Mouse (Mus musculus) layer of hippocampus, adult 9-11 months (tissue): ENCODE results near the gene Tspan18.
A peak's percentile ranks its signal among the peaks of the same experiment; 100 is the strongest.

Experiments used
- DNase-seq: peaks from one replicate; pipeline ENCODE4 v3.0.0; 2022

The Tspan18 gene

DNA sequence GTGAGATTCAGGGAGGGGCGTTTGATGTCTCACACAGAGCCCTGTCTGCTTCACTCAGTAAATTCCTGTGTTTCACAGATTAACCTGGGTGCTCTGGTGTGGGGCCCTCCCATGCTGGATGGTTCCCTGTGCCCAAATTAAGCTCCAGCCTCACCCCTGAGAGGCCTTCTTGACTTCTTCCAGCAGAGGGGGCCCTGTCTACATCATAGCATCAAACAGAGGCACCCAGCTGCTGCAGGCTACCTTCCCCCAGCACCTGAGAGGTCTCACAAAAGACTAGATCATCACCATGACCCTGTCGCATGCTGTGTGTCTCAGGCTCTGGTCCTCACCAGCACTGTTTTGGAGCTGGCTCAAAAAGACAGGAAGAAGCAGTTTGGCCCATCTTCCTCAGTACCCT is 121.9 kb downstream of the Tspan18 start:
- DNase-seq = no peak

DNA sequence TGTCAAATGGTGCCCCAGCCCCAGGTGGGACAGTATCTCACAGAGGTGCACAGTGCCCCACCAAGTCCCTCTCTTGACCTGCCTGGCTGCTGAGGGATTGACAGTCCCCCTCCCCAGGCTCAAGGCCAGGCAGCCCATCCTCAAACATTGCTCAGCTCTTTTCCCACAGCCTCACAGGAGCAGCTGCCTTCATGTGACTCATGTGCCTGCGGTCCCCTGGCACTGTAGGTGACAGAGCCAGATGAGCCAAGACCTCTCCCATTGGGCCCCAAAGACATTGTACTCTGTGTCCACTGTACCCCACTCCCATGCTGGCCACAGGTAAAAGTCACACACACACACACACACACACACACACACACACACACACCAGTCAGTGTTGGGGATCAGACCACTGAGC is 128.2 kb downstream of the Tspan18 start:
- no peak for DNase-seq

DNA sequence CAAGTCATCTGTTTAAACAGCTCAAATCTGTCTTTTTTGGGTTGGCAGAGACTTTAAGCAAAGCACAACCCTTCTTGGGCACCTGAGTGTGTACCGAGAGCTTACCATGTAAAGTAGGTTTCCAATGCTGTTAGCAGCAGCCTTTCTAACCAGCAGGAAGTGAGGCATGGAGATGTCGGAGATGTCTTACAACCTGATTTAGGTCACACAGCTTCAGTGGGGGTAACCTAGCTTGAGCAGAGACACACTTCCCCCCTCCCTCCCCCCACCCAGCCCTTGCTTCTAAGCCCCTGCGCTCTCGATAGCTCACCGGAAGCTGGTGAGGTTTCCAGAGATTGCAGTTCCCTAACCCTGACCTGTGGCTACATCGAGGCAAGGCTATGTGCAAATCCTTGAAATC is 129.7 kb downstream of the Tspan18 start:
- no peak for DNase-seq

DNA sequence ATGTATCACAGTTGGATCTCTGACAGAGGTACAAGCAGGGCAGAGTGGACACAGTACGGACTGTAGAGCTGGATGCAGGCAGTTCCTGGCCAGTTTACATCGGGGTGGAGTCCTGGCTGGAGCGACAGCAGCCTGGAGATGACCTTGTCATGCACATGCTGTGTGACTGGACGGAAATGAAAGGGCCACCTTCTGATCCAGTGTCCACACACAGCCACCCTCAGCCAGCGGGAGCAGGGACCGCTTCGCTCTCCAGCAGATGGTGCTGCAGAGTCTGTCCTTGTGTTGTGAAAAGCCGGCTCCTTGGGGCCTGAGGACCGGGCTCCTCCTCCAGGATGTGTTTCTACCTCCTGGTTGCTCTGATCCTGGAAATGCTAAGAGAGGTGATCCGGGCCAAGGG is 130.6 kb downstream of the Tspan18 start:
- DNase-seq = peak; percentile 46

DNA sequence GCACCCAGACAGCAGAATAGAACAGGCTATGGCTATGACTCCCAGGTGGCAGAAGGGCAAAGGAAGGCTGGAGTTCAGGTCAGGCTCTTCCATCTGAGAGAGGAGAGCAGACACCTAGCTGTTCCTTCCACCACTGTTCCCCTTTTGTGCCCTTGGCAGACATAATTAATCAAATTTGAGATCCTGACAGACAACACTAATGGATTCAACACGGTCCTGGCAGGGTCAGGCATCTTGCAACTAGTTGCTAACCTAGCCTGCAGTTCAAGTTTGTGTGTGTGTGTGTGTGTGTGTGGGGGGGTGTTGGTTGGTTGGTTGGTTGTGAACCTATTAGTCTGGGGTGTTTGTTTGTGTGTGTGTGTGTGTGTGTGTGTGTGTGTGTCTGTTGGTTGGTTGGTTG is 131.5 kb downstream of the Tspan18 start:
- no peak for DNase-seq

DNA sequence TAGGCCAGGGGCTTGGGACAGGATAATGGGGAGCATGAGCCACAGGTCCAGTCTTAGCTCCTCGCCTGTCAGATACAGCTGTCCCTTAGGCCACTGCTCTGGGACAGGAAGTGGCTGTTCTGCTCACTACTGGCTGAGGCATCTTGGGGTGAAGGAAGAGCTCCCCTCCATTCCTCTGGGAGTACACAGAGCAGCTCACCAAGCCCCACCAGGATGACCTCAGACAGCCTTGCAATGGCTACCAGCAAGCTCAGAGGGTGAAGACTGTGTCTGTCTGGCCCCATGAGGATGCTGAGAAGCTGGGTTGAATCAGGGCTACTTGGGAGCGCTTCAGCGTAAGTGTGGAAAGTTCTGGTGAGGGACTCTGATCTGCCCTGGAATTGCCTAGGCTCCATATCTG is 132.3 kb downstream of the Tspan18 start:
- no peak for DNase-seq

DNA sequence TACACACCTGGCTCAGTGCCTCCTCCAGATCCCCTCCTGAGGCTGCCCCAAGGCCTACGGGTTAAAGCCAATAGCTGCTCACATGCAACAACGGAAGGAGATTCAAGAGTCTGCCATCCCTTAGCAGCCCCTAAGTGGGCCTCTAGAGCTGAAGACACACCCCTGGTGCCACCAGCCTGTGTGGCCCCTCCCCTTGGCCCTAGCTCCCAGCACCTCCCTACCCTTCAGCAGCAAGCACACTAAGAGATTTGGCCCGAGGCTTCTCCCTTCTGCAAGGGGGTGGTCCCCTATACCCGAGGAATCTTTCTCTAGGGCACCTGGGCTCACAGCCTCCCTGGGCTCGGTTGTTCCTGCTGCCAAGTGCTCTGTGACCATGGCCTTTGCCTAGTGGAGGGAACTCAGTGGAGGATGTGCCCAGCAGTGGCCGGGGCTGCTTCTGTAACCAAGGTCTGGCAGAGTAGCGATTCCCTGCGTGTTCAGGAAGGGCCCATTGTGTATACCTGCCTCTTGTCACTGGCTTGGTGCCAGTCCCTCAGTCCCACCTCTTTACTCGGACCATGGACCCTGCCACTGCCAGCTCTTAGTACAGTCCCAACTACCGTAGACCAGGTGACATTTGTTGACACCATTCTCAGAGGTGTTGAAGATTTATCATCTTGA is 133.5 kb downstream of the Tspan18 start:
- no peak for DNase-seq

DNA sequence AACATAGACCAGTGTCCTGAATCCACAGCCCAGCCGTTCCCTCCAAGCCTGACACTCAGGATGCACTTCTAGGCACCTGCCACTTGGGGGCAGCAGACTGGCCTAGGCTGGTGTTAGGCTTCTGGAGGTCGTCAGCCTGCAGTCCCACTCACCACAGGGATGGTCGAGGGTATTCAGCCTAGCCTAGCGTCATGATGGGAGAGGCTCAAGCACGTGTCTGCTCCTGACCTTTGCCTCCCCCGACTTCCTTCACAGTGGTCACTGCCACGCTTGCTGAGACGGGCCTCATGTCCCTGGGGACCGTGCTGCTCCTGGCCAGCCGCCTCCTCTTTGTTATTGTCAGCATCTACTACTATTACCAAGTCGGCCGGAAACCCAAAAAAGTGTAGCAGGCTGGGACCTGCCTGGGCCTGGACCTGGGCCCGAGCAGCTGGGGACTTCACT is 134.8 kb downstream of the Tspan18 start:
- no peak for DNase-seq

DNA sequence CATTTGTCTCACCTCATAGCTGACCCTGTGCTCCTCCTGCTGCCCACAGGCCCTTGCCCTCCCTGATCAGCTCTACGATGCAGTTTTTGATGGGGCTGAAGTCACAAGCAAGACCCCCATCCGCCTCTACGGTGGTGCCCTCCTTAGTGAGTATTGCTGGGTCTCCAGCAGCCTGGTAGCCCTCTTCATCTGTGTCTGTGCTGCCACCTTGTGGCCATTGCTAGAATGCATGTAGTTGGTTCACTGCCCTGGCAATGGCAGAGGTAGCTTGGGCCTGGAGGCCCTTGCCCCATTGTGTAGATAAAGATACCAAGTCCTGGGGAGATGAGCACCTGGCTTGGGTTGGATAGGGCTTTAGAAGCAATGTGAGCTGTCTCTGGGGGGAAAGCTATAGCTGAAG is 135.5 kb downstream of the Tspan18 start:
- DNase-seq = peak; percentile 83

DNA sequence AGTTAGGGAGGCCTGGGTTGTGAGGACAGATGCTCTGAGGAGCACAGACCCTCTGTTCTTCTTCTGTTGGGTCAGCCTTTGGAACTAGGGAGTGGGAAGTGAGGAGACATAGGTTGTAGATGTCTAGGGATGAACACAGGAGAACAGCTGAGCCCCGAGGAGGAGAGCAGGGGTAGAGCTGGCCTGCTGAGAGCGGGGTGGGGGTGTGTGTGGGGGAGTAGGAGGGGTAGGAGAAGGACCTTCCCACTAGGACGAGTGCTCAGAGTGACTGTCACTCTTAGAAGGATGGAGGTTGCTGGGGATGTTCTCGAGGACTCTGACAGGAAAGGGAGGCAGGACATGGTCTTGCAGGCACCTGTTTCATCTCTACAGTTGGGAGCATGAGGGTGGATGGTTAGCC is 140.5 kb downstream of the Tspan18 start:
- no peak for DNase-seq

DNA sequence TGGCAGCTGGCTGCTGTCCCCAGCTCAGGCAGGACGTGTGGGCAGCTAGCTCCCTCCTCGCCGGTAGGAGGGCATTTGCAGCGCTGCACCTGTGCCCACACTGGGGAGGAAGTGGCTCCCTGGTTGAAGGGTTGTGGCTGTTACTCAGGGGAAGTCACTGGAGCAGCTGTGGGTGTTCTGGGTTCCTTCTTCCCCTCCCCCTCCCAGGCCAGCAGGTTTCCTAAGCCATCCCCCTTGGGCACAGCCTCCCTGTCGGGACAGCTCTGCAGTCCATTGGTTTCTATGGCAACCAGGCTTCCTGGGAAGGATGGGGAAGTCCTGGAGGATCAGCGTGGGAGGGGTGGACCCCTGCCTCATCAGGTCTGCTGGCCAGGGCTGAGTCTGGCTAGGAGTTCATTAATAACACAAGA is 141.6 kb downstream of the Tspan18 start:
- DNase-seq = no peak

DNA sequence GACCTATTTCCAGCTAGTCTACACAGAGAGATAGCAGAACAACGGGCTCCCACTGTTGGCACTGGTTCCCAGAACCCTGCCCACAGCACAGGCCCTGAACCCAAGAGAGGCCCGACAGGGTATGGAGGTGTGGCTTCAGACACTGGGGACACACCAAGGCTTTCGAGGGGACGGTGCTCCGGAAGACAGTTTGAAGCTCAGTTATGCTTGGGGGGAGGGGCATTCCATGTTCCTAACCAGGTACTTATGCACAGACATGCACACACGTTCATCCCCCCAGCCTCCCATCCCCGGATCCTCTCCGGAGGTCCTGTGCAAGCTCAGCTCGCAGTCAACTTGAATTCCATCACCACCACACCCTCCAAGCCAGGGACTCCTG is 142.1 kb downstream of the Tspan18 start:
- DNase-seq = no peak

DNA sequence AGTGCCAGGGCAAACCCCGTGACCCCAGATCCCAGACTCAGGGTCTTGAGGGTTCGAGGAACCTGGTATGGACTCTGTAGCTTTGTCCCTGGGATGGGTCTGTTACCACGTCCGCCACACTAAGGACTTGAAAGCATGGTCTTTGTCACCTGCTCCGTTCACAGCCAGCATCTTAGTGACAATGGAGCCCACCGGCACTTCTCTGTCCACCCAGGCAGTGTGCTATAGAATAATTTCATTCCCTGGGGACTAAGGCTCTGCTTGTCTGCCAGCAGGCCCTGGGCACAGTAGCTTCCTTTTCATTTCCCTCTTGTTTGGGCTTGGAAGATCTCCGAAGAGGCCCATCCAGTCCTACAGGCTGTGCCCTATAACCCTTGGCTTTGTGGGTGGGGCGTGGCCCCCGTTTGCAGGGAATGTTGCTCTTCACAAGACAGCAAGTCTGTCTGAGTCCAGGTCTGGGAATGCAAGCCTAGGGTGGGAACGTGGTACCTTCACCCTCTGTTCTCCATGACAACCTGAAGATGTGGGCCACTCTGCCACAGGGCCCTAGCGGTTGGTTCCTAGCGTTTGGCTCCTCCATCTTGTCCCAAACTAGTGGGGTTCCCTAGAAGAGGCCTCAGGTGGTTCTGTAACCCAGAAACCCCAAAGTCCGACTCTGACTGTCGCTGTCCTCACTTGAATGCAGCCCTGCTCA is 142.7 kb downstream of the Tspan18 start:
- DNase-seq = no peak

DNA sequence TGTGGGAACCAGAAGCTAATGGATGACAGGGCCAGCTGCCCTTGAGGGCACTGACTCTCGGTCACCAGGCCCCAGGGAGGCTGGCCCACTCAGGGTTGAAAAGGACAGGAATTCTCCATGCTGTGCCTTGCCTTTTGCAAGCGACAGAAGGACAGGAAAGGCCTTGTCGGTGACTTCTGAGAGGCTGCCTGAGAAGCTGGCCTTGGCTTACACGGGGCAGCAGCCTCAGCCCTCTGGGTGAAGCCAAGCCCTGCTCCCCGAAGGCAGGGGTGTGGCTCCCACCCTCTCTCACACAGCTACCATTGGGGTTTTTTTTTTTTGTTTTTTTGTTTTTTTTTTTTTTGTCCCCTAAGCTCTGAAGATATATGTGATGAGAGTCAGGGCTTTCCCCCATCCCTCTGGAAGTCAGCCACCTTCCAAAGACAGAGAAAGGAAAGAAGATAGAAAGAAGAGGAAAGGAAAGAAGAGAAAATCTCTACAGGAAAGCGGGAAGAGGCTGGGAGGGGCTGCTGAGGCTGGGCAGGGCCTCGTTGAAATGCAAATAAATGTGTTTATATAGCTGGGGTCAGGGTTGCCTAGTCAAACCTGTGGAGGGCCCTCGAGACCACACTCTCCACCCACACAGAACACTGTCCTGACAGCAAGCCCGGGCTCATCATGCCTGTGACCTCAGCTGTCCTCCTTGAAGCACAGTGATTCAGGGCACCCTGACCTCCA is 143.4 kb downstream of the Tspan18 start:
- no peak for DNase-seq

DNA sequence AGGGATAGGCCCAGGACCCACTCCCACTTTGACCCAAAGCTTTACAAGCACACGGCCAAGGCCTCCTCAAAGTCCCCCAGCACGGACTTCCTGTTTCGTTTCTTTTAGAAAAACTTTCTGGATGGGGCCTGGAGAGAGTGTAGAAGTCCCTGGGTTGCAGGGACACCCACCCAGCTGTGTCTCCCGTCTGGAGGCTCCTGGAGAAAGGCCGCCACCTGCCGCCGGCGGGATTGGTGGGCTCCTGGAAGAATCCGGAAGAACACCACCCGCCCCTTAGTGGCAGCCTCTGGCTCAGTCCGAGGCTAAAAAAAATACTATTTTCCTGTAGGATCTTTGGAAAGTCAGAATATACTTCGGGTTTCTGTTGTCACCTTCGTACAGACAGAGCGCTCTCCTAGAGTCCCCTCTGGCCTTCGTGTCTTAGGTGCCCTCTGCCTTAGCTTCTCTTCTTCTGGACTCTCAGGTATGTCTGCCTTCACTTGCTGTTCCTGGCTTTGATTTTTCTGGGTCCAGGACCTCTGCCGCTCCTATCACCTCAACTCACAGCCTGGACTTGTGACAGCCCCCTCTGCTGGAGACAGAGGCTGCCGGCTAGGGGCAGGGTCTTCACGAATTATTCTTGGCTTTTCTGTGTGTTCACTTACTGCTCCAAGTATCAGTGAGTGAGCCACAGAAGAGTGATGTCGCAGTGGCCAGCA is 145.4 kb downstream of the Tspan18 start:
- DNase-seq = no peak

DNA sequence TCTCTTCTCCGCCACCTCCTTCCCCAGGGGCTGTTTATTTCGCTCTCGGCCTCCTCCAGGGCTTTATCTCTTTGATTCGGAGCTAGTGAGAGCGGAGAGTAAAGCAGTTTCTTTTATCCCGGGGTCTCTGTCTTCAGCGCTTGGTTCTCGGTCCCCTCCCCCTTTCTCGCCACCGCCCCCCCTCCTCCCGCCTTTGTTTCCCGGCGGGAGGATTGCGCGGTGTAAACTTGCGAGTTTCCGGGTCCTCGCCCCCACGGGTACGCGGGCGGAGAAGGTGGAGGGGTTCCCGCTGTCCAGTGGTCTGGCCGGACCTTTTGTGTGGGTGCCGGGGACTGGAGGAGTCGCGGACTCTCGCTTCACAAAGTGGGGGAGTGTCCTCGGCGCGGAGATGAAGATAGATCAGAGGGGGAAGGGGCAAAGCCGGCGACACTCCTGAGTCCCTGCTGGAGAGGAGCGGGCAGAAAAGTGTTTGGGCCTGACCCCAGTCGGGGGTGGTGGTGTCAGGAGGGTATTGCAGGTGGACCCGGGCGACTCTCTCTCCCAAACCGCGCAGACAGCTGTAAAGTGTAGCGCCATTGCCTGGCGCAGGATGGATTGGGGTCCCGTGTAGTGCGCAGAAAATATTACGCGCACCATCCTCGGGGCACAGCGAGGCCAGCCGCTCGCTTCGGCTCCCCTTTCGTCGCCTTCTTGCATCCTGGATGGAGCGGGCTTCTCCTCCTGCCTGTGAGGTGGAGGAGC is 146.1 kb downstream of the Tspan18 start:
- no peak for DNase-seq

DNA sequence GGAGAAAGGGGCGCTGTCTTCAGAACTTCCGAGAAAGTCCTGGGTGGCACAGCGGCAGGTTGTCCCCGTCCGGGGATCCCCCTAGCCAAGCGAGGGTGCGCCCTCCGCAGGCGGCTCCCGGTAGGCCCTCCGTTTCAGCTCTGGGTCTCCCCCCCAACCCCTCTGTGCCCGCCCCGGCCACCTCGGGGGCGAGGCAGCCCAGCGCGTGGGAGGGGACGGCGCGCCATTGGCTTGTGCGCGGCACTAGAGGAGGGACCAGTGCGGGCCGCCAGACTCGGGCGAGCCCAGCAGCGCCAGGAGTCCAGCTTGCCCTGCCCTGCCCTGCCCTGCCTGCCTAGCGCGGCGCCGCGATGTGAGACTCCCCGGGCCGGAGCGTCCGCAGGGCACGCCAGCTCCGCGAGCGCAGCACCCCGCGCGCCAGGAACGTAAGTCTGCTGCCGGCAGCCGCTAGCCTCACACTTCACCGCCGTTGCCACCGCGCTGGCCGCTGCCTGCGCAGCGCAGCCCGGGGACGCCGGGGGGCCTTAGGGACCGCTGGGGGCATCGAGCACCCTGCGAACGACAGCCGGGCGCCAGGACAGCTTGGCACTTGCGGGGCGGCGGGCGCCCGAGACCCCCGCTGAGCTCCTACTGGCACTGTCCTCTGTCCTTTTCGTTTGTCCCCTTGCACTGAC is 146.8 kb downstream of the Tspan18 start, which contains the start of gene Trp53i11:
Trp53i11 (plus strand) TSS at position 226 of the 674 bp plus-strand sequence.
- DNase-seq = peak; percentile 64

DNA sequence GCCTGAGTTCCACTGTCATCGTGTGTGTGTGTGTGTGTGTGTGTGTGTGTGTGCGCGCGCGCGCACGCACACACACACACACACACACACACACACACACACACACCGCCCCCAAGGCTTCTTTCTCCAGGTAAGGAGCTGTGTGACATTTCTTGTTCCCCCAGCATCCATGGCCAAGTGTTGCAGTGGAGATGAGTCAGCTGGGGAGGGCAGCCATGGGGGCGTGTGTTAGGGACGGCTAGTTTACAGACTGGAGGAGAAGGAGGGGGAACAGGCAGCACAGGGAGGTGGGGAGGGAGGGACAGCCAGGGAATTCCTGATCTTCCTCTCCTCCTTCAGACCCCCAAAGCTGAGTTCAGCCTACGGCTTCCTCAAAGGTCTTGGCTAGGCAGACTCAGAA is 151.4 kb downstream of the Tspan18 start:
- DNase-seq = no peak

DNA sequence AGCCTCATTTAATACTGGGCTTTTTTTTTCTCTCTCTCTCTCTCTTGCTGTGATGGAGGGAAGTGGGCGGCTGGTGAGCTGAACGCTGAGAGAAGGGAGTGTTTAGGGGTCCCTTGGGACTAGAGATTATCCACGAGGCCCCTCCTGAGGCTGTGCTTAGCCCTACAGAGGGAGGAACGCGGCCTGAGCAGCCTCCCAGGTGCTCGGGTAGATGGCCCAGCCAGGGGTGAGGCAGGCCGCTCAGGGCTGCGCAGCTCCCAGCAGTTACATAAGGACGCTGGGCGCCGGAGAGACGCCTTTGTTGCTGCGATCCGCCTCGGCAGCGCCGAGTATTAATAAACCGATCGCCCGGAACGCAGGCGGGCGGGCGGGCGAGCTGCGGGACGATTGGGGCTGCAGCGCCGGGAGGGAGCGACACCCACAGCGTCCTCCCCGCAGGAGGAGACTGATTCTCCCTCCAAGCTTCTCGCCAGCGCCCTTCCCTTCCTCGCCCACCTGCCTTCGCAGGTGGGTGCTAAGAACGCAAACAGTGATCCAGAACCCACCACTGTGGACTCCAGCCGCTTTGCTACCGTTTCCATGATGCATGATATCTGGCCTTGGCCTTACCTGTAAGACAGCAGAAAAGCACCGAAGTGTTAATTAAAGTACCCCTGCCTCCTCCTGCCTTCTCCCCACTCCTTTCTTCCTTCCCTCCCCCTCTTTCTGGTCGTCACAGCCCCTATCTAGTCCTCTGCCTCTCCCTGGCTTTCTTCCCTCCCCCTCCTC is 154.0 kb downstream of the Tspan18 start:
- DNase-seq = peak; percentile 70

DNA sequence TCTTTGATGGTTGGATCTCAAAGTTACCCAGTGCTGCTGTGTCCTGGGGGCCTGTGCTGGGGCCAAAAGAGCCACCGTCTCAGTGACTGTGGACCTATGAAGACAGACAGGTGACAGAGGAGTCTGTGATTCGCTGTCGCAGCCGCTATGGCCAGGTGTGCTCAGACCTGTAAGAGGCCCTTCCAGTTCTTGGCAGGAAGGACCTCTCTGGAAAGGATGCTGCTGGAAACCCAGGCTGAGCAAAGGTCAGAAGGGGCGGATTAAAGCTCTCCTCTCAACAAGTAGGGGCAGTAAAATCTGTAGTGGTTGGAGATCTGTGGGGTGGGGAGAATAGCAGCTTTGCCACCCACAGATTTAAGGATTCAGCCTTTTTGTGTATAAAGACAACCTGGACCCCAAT is 154.7 kb downstream of the Tspan18 start:
- DNase-seq = no peak

DNA sequence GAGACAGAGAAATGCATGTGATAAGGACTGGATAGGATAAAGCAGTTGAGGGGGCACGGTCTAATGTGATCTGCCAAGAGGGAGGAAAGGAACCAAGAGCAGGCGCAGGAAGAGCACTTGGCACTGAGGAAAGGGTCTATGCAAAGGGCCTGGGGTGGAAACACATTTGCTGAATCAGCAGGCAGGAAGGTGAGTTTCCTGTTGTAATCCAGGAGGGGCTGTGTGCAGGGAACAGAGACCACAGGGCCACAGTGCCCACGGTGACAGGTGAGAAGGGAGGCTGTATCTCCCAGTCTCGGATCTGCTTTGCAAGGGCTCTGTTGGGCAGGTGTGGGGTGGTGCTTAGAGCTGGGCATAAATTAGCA is 156.0 kb downstream of the Tspan18 start:
- no peak for DNase-seq
